Mouse (Mus musculus): ENCODE results near the gene Dhx37. TPM values are rescaled to one million over a fixed set of nuclear protein-coding genes. Genes with fewer than 3 reads are reported as not detected.
A peak's percentile ranks its signal among the peaks of the same experiment; 100 is the strongest.

Dhx37 gene
- total RNA-seq (2017): 19.8 and 72.8 TPM in 2 replicates

DNA sequence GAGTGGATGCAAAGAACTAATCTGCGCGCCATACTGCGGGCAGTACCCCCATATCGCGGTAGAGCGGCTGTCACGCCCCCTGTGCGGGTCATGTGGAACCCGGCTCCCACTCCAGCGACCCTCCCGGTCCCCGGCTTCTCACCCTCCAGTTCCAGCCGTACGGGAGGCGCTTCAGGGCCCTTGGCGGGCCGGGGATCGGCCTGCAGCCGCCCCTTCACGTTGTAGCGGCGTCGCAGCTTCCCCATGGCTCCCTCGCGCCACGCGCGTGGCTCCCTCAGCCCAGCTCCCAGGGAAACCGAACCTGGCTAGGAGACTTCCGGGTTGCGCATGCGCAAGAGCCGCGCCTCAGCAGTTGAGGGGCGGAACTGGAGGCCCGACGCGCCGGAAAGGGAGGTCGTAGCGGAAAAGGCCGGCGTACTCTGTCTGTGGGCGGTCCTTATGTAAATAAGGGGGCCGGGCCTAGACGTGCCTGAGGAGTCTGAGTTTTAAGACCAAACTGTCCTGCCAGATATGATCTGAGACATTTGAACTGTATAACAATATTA is at the start of gene Dhx37:
Gene Dhx37 (minus strand): TSS at position 329 of the 545 bp plus-strand sequence.
- peak; percentile 99 for ATAC-seq (replicated peaks; ENCODE audit: low read depth, poor library complexity, severe bottlenecking)

DNA sequence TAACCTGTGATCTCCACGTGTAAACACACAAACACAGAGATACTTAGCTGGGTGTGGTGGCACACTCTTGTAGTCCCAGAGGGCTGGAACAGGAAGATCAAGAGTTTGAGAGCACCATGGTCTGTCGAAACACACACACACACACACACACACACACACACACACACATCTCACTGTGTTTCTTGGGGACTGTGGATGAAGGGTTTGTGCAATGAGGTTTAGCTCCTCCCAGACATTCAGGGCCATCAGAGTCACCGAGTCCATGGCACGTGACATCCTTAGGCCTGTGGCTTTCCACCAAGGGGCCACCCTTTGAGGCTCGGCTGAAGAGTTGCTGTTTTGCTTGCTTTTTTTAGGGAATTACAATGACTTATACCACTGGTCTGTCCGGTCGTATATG is 48.6 kb upstream of the Dhx37 start:
- ATAC-seq (replicated peaks; ENCODE audit: low read depth, poor library complexity, severe bottlenecking): no peak

- no peak for ATAC-seq (replicated peaks; ENCODE audit: low read depth, poor library complexity, severe bottlenecking)
Observed at GRCm38 (mm10) chr5:125480434-125481231, 46.7 kb upstream of the Dhx37 start.

DNA sequence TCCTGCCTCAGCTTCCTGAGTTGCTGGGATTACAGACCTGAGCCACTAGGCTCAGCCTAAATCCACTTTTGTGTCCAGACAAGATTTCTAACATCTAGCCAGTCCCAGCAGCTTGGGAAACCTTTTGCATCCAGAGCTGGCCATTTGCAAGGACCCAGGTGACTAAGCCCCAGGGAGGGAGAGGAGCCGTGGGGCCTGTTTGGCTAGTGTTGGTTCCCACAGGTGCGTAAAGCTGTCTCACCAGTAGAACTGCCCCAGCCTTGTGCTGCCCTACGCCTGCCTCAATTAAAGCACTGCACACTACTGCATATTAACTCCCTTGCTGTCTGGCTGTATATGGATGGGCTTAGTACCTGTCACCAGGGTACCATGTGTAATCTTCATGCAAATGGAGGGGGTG is 45.5 kb upstream of the Dhx37 start:
- ATAC-seq (replicated peaks; ENCODE audit: low read depth, poor library complexity, severe bottlenecking): no peak

DNA sequence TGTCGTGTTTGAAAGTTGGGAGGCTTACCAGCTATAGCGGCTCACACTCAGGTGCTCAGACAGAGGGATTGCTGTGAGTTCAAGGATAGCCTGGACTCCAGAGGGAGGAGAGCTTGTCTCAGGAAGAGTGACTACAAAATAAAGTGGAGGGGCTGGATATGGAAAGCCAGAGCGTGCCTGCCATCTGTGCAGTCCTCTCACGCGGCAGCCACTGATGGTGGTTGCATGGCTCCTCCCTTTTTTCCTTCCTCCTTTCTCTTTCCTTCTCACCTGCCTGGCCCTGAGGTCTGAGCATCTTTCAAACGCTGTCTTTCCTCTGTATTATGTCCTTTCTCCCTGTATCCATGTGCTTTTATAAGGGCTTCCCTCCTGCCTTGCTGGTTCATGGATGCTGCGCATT is 44.1 kb upstream of the Dhx37 start:
- ATAC-seq (replicated peaks; ENCODE audit: low read depth, poor library complexity, severe bottlenecking): no peak

GRCm38 (mm10) chr5:125477533-125477932 is 43.6 kb upstream of the Dhx37 start:
- ATAC-seq (replicated peaks; ENCODE audit: low read depth, poor library complexity, severe bottlenecking): no peak

DNA sequence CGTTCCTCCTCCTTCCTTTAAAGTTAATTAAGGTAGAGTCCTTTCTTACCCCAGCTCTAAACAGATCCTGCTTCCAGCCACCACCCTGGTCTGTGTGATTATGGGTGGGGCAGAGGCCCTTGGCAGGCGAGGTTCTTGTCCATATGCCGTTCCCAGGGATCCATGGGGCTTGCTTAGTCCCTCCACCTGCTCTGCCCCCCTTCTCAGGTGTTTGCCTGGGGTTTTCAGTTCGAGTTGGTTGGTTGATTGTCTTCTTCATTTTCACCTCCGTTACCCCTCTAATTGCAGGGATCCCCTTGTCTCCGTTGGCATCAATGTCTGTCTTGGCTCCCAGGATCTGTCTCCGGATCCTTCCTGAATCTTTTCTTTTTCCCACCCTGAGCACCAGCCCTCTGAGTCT is 42.9 kb upstream of the Dhx37 start:
- ATAC-seq (replicated peaks; ENCODE audit: low read depth, poor library complexity, severe bottlenecking): no peak

DNA sequence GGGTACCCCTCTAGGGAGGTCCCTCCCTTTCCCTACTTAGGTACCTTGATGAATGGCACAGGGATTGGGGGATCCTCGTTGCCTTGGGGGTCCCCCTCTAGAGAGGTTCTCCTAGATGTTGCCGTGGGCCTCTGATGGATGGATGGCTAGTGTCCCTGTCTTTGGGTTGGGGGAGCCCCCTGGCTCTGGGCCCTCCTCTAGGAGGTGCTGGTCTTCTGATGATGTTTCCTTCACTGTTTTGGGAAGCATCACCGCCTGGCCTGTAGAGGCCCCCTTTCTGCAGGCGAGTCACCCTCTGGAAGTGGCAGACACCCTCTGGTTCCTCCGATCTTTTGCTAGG is 42.3 kb upstream of the Dhx37 start:
- ATAC-seq (replicated peaks; ENCODE audit: low read depth, poor library complexity, severe bottlenecking): peak; percentile 13

GRCm38 (mm10) chr5:125475601-125476285 is 41.8 kb upstream of the Dhx37 start, which contains the start of gene Aacs:
Aacs (plus strand) TSS chr5:125475814.
- ATAC-seq (replicated peaks; ENCODE audit: low read depth, poor library complexity, severe bottlenecking): peak; percentile 95

- ATAC-seq (replicated peaks; ENCODE audit: low read depth, poor library complexity, severe bottlenecking): no peak
Observed at GRCm38 (mm10) chr5:125475030-125475429, 41.1 kb upstream of the Dhx37 start.

DNA sequence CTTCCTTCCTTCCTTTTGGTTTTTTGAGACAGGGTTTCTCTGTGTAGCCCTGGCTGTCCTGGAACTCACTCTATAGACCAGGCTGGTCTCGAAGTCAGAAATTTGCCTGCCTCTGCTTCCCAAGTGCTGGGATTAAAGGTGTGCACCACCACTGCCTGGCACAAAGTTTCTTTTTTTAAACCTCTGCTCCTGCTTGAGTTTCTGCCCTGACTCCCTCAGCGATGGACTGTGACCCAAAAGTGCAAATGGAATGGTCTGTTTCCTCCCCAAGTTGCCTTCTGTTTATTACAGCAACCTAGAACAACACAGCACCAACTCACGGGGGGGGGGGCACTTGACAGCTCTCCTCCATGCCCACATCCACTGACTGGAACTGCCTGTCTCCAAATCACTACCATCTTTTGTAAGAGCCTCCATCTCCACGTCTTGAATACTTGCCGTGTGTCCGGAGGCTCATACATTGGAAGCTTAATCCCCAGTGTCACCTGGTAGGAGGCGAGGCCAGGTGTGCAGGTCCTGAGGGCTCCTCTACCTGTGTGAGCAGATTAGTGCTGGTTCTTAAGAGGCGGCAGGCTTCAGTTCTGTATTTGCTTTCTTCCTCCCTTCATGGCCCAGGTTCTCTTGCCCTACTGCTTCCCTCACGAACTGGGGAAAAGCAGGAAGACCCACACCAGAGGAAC is 39.0 kb upstream of the Dhx37 start:
- ATAC-seq (replicated peaks; ENCODE audit: low read depth, poor library complexity, severe bottlenecking): no peak

GRCm38 (mm10) chr5:125470713-125471112 is 36.8 kb upstream of the Dhx37 start:
- no peak for ATAC-seq (replicated peaks; ENCODE audit: low read depth, poor library complexity, severe bottlenecking)

DNA sequence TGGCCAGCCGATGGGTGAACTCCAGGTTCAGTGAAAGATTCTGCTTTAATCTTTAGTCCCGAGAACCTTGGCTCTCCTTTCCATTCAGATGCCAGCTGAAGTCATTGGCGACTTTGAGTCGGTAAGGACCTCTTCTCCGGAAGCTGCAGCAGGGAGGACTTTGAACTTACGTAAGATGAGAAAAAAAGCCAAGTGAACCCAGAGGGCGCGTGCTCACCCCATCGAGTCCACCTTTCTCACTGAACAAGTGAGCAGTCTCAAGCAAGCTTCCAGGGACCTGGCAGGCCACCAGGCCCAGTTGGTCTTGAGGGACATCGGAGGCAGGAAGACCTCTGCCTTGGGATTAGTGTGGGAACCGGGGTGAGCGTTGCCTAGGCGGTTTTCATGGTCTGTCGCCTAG is 33.3 kb upstream of the Dhx37 start:
- ATAC-seq (replicated peaks; ENCODE audit: low read depth, poor library complexity, severe bottlenecking): no peak

DNA sequence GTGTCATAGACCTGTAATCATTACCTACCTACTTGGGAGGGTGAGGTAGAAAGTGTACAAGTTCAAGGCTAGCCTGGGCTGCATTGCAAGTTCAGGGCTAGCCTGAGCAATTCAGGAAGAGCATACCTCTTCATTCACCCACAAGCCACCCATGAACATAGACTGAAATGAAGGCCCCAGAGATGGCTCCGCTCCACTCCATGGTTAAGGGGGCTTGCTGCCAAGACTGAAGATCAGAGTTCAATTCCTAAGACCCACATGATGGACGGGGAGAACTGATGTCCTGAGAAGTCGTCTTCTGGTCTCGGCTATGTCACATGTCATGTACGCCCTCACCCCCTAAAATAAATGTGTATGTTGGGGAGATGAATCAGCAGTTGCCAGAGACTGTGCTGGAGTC is 32.6 kb upstream of the Dhx37 start:
- no peak for ATAC-seq (replicated peaks; ENCODE audit: low read depth, poor library complexity, severe bottlenecking)

- peak; percentile 92 for ATAC-seq (replicated peaks; ENCODE audit: low read depth, poor library complexity, severe bottlenecking)
Observed at GRCm38 (mm10) chr5:125465701-125466106, 31.8 kb upstream of the Dhx37 start.

- ATAC-seq (replicated peaks; ENCODE audit: low read depth, poor library complexity, severe bottlenecking): no peak
Observed at GRCm38 (mm10) chr5:125465192-125465591, 31.3 kb upstream of the Dhx37 start.

- peak; percentile 76 for ATAC-seq (replicated peaks; ENCODE audit: low read depth, poor library complexity, severe bottlenecking)
Observed at GRCm38 (mm10) chr5:125461868-125462445, 28.0 kb upstream of the Dhx37 start.

DNA sequence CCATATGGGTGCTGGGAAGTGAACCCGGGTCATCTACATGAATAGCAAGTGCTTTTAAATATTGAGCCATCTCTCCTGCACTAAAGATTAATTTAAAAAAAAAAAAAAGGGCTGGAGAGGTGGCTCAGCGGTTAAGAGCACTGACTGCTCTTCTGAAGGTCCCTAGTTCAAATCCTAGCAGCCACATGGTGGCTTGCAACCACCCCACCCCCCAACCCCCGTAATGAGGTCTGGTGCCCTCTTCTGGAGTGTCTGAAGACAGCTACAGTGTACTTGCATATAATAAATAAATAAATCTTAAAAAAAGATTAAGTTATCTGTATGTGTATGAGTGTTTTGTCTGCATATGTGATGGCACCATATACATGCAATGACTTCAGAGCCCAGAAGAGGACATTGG is 26.7 kb upstream of the Dhx37 start:
- no peak for ATAC-seq (replicated peaks; ENCODE audit: low read depth, poor library complexity, severe bottlenecking)

- ATAC-seq (replicated peaks; ENCODE audit: low read depth, poor library complexity, severe bottlenecking): no peak
Observed at GRCm38 (mm10) chr5:125457538-125457937, 23.6 kb upstream of the Dhx37 start.

- peak; percentile 43; the same call in 1 of the 2 replicates for ATAC-seq (replicated peaks; ENCODE audit: low read depth, poor library complexity, severe bottlenecking)
Observed at GRCm38 (mm10) chr5:125456100-125456499, 22.2 kb upstream of the Dhx37 start.
